Mouse (Mus musculus): ENCODE measurements around the gene Epb41l5.

Gene Epb41l5

GRCm38 (mm10) chr1:119497346-119498004, 151.3 kb downstream of the Epb41l5 start:
- DNase-seq, result no peak

- DNase-seq, result no peak
These were observed 153.4 kb downstream of the Epb41l5 start for GRCm38 (mm10) chr1:119495396-119495775.

All from lung, postnatal 36 days (tissue).